Mouse (Mus musculus) spleen, adult 2 months (tissue): ENCODE data around the gene Ocel1.

Experiments
- CTCF ChIP-seq: fragments of 200-500 bp; IDR thresholded peaks from 2 replicates; pipeline ENCODE4 v1.5.1; 2011; ENCODE audit warnings: mild to moderate bottlenecking, inconsistent platforms; ENCODE audit not compliant: insufficient read depth, insufficient read length, insufficient replicate concordance; ENCODE audit errors: extremely low read depth
- POLR2A ChIP-seq: fragments of 200-500 bp; IDR thresholded peaks from 2 replicates; pipeline ENCODE4 v1.6.1; 2011; ENCODE audit warnings: low read depth, low read length, inconsistent platforms

DNA sequence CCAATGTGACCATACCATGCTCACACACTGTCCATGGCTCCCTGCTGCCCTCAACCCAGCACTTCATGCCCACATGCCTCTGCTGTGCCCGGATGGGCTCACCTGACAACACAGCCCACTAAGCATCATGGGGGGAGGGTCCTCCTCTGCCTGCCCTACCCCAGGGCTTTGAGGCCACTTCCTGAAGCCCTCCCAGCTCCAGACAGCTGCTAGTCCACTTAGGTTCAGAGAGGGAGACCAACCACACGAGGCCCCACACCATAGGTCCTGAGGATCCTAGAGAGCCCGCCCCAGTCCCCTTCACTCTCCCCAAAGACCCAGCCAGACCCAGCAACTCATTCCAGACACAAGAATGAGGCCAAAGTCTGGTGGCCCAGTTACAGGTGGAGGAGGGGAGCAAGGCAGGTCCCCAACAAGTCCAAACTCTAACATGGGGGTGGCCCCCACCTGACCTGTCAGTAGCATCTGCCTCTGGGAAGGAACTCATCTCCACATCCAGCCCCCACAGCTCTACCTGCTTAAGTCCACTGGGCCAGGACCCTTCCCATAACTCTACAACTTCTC is 8.5 kb downstream of the Ocel1 start:
- TF ChIP-seq CTCF, result no peak
- no peak for TF ChIP-seq POLR2A
